Mouse (Mus musculus) CD4-positive, CD25-positive, alpha-beta regulatory T cell, adult 2 months (primary cell): ENCODE measurements at regions not wholly inside any gene's neighbourhood (a gene's known extent, or its start where the extent isn't known, plus 50 kb on each side); places are given as distances from the start of the nearest gene placed in this dataset.

Experiments
- DNase-seq: peaks from one replicate; pipeline ENCODE4 v3.0.0-alpha.2; 2012; ENCODE audit warnings: low read depth, low spot score

GRCm38 (mm10) chr12:29279631-29280080, 248.5 kb upstream of the Myt1l start:
- DNase-seq, result no peak

DNA sequence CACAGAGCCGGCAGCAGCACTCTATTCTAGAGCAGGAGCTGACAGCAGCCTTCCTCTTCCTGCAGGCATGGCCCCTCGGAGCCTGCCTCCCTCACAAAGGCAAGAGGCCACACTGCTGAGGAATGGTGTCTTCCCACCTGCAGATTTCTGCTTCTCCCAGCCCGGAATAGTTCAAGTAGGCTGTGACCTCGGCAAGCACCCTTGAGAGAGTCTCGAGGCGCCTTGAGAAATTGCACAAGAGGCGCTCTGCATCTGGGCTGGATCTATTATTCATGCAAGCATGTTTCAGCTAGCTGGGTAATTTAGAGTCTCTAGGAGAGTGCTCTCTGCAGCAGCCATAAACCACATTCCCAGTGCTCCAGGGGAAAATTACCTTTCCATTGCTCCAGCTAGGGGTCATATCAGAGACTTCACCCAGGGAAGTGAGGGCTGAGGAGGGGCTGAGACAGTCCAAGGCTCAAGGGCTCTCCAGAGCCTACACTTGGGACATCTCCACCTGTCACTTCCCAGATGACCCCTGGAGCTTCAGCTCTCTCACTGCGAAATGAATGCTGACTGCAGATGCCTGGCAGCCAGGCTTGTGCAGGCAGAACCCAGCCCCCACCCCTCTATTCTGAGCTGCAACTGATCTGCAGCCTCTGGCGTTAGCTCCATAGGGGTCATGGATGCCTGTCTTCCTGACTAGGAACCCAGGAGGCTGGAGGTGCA, 247.9 kb upstream of the Myt1l start:
- DNase-seq, result no peak

DNA sequence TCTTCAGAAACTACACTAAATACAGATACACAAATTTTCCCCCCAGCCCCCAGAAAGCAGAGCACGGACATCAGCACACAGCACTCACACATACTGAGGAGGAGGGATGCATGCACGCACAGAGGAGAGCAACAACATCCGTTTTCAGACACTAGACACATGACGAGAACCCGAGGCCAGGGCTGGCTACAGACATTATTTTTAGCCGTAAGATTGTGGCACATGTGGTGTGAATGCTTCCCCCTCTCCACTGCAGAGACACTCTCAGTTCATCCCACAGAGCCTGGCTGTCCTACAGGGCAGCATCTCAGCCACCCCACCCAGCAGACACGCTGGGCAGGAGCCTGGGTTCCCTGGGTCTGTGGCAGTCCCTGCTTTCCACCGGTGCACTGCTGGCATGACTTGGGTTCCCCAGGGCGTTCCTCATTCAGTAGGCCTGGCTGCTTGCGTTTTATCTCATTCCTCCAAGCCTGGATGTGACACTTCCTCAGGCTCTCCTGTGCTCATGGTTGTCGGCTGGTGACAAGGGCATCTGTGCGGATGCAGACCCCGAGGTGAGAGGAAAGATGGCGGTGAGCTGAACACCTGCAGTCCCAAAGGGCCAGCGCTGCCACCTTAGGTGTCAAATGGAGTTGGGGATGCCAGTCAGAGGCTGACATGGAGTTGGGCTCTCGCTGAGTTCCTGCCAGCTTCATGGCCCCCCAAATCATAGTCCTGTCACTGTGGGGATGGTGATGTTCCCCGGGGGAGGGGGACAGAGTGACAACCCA, 247.1 kb upstream of the Myt1l start:
- DNase-seq, result no peak

GRCm38 (mm10) chr12:29288801-29289200, 239.4 kb upstream of the Myt1l start:
- DNase-seq, result no peak

DNA sequence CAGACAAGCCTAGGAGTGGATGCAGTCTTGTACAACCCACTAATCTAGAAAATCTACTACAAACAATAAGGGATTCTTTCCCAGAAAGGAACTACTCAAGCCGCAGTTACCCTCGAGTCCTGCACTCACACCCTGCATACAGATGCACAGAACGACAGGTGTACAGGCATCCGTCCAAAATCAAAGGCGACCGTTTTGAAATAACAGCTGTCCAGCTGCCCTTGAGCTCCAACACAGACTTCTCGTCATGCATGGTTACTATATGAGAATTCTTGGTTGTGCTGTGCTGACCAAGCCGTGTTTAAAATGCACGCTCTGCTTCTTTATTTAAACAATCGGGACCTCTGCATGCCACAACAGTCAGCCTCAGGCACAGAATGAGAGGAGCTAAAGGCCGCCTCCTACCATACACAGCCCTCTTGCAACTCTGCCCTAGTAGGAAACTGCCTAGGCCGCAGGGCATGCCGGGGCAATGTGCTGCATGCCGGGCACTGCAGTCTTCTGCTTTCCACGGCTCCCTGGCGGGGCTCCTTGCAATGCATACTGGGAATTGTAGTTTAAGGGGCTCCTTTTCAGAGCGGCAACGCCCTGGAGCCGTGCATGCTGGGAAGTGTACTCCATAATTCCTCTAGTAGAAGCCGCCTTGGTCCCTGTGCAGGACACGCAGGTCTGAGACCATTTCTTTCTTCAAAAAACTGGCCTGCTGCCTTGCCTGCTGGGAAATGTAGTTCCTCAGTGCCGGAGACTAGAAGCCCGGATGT, 237.4 kb upstream of the Myt1l start:
- DNase-seq, result peak; percentile 78

- DNase-seq, result no peak
These were observed 230.2 kb upstream of the Myt1l start for GRCm38 (mm10) chr12:29297984-29298383.

- no peak for DNase-seq
These were observed 212.5 kb upstream of the Myt1l start for GRCm38 (mm10) chr12:29315636-29316035.

DNA sequence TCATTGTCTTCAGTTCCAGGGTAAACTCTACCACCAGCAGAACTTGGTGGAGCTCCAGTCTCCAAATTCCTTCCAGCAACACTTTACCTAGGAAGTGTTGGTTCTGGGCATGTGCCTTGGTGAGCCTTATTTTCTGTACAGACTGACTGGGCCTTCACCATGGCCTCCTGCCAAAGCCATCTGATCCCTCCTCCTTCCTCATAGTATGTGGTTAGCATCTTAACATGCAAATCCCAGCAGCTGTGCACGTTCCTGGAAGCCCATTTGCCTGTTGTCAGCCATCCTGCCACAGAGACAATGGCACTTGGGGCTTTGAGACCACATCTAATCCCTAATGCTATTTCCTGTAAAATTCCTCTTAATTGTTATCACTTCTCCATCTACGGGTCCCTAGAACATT, 206.7 kb upstream of the Myt1l start:
- no peak for DNase-seq

- no peak for DNase-seq
These were observed 204.7 kb upstream of the Myt1l start for GRCm38 (mm10) chr12:29323534-29323933.

DNA sequence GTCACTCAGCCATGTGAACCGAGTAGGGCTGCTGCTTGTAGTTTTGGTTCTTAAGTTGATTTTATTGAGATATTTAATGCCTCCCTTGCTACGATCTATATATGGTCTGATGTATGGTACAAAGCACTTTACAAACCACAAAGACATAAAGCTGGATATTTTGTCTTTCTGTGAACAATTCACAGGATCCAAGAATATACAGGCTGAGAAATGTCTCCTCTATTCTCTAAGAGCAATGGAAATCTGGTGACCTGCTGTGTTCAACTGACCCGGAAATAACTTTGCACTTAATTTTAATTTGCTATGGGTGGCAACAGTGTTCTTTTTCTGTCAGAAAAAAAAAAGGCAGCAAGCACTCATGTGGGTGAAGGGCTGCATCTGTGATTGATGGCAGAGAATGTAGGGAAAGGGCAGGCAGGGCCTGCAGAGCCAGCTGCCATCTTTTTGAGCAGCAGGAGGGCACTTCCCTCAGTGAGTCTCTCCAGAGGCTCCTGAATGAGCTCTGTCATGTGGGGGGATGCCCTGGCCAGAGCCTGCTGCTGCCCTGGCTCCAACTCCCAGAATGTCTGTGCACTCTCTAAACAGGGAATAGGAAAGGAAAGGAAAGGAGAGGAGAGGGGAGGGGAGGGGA, 192.2 kb upstream of the Myt1l start:
- DNase-seq, result no peak

GRCm38 (mm10) chr12:29337336-29337735, 190.8 kb upstream of the Myt1l start:
- DNase-seq, result no peak

DNA sequence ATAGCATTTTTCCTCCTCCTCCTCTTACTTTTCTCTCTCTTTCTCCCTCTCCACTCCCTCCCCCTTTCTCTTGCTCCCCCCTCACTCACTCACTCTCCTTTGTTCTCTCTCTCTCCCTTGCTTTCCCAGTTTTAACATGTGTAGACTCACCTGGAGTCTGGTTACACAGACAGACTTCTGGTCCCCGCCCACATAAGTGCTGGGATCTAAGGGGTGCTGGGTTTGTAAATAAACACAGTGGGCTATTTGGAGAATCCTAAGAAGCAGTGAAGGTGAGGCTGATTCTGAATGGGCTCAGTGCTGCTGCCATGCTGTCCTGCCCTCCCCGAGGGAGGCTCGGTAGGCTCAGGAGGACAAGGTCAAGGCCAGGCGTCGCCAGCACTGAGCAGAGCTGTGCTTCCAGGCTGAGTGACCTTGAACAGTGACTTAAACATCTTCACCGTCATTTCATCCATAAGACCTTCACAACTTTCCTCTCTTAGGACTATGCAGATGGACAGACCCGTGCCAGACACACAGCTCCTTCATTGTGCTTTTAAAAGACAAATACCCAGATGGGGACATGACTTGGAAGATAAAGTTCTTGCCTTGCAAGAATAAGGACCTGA, 186.7 kb upstream of the Myt1l start:
- no peak for DNase-seq

DNA sequence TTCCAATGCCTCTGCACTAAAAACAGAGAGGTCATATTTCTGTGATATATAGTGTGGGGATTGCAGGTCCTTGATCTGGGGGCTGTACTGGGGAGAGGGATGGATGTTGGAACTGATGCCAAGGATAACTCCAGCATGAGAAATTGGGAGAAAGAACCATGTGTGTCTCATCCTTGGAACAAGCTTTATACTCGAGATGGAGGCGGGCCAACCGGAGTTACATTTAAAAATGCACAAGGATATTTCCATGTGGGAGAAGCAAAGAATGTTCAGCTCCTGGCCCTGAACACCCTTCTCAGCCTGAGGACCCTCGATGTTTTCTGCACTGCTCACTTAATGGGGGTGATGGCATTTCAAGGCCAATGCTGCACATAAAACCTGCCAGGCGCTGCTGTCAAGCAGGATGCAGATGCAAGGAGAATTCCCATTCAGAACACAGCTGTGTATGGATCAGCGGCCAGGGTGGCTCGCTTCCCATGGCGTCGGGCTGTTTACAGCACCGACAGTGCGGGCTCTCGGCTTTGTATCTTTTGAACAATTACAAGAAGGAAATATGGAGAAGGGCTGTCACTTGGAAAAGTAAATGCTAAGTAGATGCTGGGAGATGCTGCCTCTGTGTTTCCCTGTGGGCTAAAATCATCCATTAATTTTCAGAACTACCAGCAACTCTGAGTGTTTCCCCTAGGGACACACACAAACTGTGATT, 184.9 kb upstream of the Myt1l start:
- DNase-seq, result no peak

DNA sequence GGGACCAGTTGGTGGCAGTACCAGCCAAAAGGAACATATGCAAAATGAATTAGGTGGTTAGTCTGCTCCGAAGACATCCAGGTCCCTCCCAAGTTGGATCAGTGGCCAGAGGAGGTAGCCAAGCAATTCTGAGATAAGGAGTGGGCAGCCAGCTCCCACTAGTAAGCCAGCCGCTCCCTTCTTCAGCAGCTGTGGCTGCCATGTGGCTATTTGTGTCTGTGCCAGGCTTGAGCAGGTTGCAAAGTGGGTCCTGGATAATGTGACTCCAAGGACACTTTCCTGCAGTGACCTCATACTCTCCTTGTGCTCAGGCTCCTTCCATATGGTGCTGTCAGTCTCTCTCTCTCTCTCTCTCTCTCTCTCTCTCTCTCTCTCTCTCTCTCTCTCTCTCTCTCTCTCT, 179.5 kb upstream of the Myt1l start:
- no peak for DNase-seq

DNA sequence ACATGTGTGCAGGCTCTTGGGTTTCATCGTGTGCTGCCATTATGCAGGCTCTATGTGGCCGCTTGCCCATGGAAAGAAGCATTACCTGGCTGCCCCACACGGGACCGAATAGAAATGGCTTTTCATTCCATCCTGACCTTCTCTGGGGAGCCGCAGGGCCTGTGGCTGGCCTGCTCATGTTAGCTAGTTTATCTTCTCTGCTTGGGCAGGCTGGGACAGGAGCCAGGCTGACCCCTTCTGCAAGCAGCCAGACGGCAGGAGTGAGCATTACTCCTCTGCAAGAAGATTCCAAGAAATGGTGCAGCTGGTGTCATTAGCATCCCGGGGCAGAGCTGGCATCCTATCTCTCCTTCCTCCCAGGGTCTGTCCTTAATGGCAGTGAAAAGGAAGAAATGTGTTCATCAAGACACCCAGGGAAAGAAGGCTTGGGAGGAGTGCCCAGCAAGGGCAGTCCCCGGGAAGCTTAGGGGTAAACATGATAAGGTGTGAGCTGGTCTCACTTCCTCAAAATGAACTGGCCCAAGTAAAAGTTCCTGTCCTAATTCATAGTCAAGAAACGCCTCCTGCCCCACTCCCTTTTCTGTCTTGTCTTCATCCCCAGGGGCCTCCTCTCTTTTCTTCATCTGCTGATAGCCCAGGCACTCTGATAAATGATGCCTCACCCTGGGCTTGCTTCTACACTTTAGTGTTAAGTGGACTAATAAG, 178.9 kb upstream of the Myt1l start:
- DNase-seq, result no peak

DNA sequence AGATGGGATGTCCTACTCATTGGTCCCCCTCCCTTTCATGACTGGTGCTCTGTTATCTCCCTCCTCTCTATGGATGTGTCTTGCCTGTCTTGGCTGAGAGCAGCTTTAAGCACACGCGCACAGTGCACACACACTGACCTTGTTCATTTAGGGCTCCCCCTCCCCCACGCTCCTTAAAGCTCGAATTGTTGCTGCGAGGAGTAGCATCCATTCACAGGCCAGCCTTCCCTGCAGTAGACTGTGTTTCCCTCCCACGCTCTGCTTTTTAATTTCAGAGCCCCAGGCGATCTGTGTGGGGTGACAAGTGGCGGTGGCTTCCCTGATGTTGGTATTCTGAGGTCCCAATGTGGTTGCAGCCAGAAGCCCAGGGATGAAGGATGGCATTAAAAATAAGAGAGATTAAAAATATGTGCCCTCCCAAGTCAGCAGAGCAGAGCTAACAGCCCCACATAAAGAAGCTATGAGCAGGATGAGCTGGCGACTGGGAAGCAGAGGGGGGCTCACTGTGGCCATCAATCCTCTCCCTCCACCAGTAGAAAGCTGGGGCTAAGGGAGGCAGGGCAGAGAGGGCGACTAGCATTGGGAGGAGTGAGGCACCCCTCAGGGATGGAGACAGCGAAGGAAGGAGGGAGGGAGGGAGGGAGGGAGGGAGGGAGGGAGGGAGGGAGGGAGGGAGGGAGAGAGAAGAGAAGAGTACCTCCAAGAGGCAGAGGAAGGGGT, 174.2 kb upstream of the Myt1l start:
- DNase-seq, result no peak

DNA sequence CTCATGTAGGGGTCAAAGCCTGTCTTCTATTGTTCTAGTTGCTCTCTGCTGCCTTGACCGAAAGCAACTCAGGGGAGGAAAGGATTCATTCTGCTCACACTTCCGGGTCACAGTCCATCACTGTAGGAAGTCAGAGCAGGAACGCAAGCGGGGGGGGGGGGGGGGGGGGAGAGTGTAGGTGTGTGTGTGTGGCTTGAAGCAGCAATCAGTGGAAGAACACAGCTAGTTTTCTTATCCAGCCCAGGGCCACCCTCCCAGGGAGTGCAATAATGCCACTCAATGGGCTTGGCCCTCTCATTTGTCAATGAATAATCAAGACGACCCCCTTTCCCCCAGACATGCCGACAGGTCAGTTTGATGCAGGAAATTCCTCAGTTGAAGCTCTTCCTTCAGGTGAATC, 173.4 kb upstream of the Myt1l start:
- no peak for DNase-seq

DNA sequence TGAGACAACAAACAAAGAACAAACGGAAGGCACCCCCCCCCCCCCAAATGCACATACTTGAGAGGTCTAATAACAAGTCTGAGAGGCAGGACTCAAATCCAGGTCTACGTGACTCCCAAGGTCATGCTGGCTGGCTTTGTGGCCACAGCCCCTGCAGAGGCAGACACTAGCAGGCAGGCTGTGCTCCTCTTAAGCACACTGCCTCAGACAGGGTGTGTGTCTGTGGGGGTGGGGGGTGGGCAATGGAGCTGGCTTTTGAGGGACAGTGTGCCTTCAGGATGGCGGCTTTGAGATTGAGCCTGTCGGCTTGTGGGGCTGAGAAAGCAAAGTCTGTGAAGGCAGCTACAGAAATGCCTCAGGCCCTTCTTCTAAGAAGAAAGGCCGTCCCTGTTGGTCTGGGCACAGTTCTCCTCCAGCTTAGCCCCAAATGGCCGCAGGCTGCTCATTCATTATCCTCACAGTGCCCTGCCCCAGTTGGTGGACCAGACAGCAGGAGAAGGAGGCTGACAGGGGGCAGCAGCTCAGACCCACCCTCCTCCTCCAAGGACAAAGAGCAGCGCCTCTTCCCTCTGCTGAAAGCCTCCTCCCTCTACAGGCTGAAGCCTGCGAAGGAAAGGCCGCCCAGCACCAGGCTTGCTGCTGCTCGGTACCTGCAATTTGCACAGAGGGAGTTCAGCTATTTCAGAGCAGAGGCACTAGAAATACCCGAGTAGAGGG, 171.3 kb upstream of the Myt1l start:
- no peak for DNase-seq

DNA sequence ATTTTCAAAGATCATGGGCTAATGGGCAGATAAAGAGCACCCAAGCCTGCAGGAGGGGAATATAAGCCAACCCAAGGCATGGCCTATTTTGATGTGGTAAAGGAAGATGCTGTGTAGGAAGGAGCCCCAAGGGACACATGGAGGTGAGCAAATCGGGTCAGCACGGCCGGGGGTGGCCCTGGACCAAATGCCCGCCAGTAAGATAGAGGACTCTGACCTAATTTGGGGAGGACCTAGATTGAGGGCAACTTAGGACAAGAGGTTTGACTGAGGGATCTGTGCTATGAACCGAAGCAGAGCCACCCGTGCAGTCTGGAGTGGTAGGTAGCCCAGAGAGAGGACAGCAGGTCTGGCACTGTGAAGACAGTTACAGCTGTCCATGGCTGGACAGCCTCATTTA, 166.9 kb upstream of the Myt1l start:
- no peak for DNase-seq
